Mouse (Mus musculus): Measurements from ENCODE around the gene Lgr6. TPM values are rescaled to one million over a fixed set of nuclear protein-coding genes. Genes with fewer than 3 reads are reported as not detected.

Lgr6 gene
- polyA plus RNA-seq, 2 experiments = 3.2 to 8.3 TPM

DNA sequence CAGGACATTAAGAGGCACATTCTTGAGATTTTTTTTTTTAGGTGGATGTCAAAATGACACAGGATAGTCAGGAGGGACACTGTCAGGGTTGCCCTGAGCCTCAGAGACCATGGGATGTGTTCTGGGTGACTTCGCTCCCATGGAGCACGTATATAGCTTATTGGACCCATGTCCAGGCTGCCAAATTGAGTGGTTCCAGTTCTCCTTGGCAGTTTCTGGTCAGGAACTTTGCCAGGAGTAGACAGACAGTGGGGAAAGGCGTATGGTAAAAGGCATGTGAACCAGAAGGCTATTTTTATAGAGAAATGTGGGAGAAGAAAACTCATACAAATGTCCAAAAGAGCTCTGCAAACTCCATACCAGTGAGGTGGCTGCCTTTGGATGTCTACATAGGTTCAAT lies 95.2 kb downstream of the Lgr6 start:
- Histone ChIP-seq H3K4me3 (replicated peaks; ENCODE audit: low read length) (no peak overlapping the region), H3K27me3 (ENCODE audit: control insufficient read depth, insufficient read depth, low read length) (no peaks in the 10 kb centered on the region), H3K4me2 (replicated peaks; ENCODE audit: low read depth, low read length, severe bottlenecking) (no peak overlapping the region), H3K36me3 (ENCODE audit: control insufficient read depth, insufficient read depth, low read length) (no peaks in the 10 kb centered on the region), H3K9me3 (ENCODE audit: control insufficient read depth, low read length) (no peaks in the 10 kb centered on the region), H3K9ac (ENCODE audit: low read depth, low read length, severe bottlenecking) (no peak overlapping the region), H3K4me1 (ENCODE audit: control insufficient read depth, insufficient read depth, low read length) (peaks cover 10% of the 10 kb centered on the region), H3K27ac (replicated peaks; ENCODE audit: low read depth, low read length) (no peak overlapping the region)
- 83% methylated on average over 3 of the region's 3 CpGs for WGBS
- DNase-seq (ENCODE audit: low spot score) (no peak), ATAC-seq (ENCODE audit: low FRiP score, low read depth) (no peak)
- TF ChIP-seq POLR2A (IDR thresholded peaks at IDR 0.05; ENCODE audit: borderline replicate concordance, extremely low read depth, insufficient read depth, insufficient read length) = no peak

DNA sequence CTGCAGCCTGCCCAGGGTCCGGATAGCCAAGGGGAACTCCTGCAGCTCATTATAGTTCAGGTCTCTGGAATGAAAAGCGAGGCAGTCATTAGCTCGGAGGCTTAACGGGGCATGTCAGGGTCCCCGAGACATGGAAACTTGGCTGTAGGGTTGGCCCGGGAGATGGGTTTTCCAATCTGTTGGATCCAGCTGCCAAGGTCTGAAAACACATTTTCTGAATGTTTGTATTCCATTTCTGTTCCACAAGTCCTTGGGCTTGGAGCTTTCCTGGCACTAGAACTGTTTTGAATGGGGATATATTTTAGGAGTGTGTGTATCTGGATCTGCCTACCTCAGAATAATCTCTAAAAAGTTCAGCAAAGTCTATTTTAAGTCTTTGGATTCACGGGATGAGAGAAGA lies 99.4 kb downstream of the Lgr6 start:
- H3K27ac ChIP-seq (replicated peaks; ENCODE audit: low read depth, low read length) = no peak overlapping the region
- H3K4me3 ChIP-seq (replicated peaks; ENCODE audit: low read length) = no peak overlapping the region
- no peak for ATAC-seq (ENCODE audit: low FRiP score, low read depth)
- H3K4me2 ChIP-seq (replicated peaks; ENCODE audit: low read depth, low read length, severe bottlenecking) = no peak overlapping the region
- 42% methylated on average over 7 of the region's 7 CpGs for WGBS
- DNase-seq (ENCODE audit: low spot score) = peak; percentile 25
- H3K36me3 ChIP-seq (ENCODE audit: control insufficient read depth, insufficient read depth, low read length) = no peaks in the 10 kb centered on the region
- no peak overlapping the region for H3K9ac ChIP-seq (ENCODE audit: low read depth, low read length, severe bottlenecking)
- H3K9me3 ChIP-seq (ENCODE audit: control insufficient read depth, low read length) = no peaks in the 10 kb centered on the region
- peaks cover 6% of the 10 kb centered on the region for H3K4me1 ChIP-seq (ENCODE audit: control insufficient read depth, insufficient read depth, low read length)
- TF ChIP-seq POLR2A (IDR thresholded peaks at IDR 0.05; ENCODE audit: borderline replicate concordance, extremely low read depth, insufficient read depth, insufficient read length) = no peak
- H3K27me3 ChIP-seq (ENCODE audit: control insufficient read depth, insufficient read depth, low read length) = no peaks in the 10 kb centered on the region

- no peak for ATAC-seq (ENCODE audit: low FRiP score, low read depth)
- H3K9ac ChIP-seq (ENCODE audit: low read depth, low read length, severe bottlenecking) = no peak overlapping the region
- no peak overlapping the region for H3K27ac ChIP-seq (replicated peaks; ENCODE audit: low read depth, low read length)
- H3K9me3 ChIP-seq (ENCODE audit: control insufficient read depth, low read length) = no peaks in the 10 kb centered on the region
- H3K27me3 ChIP-seq (ENCODE audit: control insufficient read depth, insufficient read depth, low read length) = no peaks in the 10 kb centered on the region
- H3K4me2 ChIP-seq (replicated peaks; ENCODE audit: low read depth, low read length, severe bottlenecking) = no peak overlapping the region
- TF ChIP-seq POLR2A (IDR thresholded peaks at IDR 0.05; ENCODE audit: borderline replicate concordance, extremely low read depth, insufficient read depth, insufficient read length) = no peak
- H3K4me3 ChIP-seq (replicated peaks; ENCODE audit: low read length) = no peak overlapping the region
- no peak for DNase-seq (ENCODE audit: low spot score)
- H3K36me3 ChIP-seq (ENCODE audit: control insufficient read depth, insufficient read depth, low read length) = no peaks in the 10 kb centered on the region
- WGBS = 59% methylated on average over 4 of the region's 4 CpGs
- H3K4me1 ChIP-seq (ENCODE audit: control insufficient read depth, insufficient read depth, low read length) = peaks cover 6% of the 10 kb centered on the region
Observed at GRCm38 (mm10) chr1:135003346-135003745, 101.7 kb downstream of the Lgr6 start.

- ATAC-seq (ENCODE audit: low FRiP score, low read depth) (no peak), DNase-seq (ENCODE audit: low spot score) (no peak)
- H3K9ac ChIP-seq (ENCODE audit: low read depth, low read length, severe bottlenecking) = no peak overlapping the region
- no peaks in the 10 kb centered on the region for H3K27me3 ChIP-seq (ENCODE audit: control insufficient read depth, insufficient read depth, low read length)
- 80% methylated on average over 9 of the region's 9 CpGs for WGBS
- H3K4me1 ChIP-seq (ENCODE audit: control insufficient read depth, insufficient read depth, low read length) = peaks cover 7% of the 10 kb centered on the region
- H3K4me2 ChIP-seq (replicated peaks; ENCODE audit: low read depth, low read length, severe bottlenecking) = no peak overlapping the region
- no peak for TF ChIP-seq POLR2A (IDR thresholded peaks at IDR 0.05; ENCODE audit: borderline replicate concordance, extremely low read depth, insufficient read depth, insufficient read length)
- no peak overlapping the region for H3K27ac ChIP-seq (replicated peaks; ENCODE audit: low read depth, low read length)
- no peak overlapping the region for H3K4me3 ChIP-seq (replicated peaks; ENCODE audit: low read length)
- H3K36me3 ChIP-seq (ENCODE audit: control insufficient read depth, insufficient read depth, low read length) = no peaks in the 10 kb centered on the region
- H3K9me3 ChIP-seq (ENCODE audit: control insufficient read depth, low read length) = no peaks in the 10 kb centered on the region
Observed at GRCm38 (mm10) chr1:135000527-135000926, 104.5 kb downstream of the Lgr6 start.

DNA sequence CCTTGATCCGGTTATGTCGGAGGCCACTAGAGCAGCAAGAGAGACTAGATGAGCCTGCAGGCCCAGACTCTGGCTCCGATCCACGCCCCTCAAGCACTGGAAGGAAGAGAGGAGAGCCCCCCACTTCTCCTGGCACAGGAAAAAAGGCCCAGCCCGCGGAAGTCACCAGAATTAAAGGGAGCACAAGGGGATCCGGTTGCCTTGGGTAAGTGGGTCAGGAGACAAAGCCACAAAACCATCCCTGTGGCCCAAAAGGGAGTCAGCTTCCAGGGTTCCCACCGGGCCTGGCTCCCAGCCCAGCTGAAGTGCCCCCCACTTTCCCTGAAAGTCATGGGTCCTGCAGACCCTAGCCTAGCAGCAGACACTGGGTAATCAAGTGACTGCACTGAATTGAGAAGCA lies 106.8 kb downstream of the Lgr6 start:
- TF ChIP-seq POLR2A (IDR thresholded peaks at IDR 0.05; ENCODE audit: borderline replicate concordance, extremely low read depth, insufficient read depth, insufficient read length) = no peak
- no peaks in the 10 kb centered on the region for H3K9me3 ChIP-seq (ENCODE audit: control insufficient read depth, low read length)
- no peaks in the 10 kb centered on the region for H3K36me3 ChIP-seq (ENCODE audit: control insufficient read depth, insufficient read depth, low read length)
- no peak overlapping the region for H3K9ac ChIP-seq (ENCODE audit: low read depth, low read length, severe bottlenecking)
- no peak overlapping the region for H3K4me3 ChIP-seq (replicated peaks; ENCODE audit: low read length)
- ATAC-seq (ENCODE audit: low FRiP score, low read depth) = no peak
- DNase-seq (ENCODE audit: low spot score) = no peak
- peaks cover 3% of the 10 kb centered on the region; the same call in 1 of the 2 replicates for H3K4me1 ChIP-seq (ENCODE audit: control insufficient read depth, insufficient read depth, low read length)
- H3K27me3 ChIP-seq (ENCODE audit: control insufficient read depth, insufficient read depth, low read length) = no peaks in the 10 kb centered on the region
- 67% methylated on average over 6 of the region's 8 CpGs for WGBS
- H3K4me2 ChIP-seq (replicated peaks; ENCODE audit: low read depth, low read length, severe bottlenecking) = no peak overlapping the region
- no peak overlapping the region for H3K27ac ChIP-seq (replicated peaks; ENCODE audit: low read depth, low read length)

DNA sequence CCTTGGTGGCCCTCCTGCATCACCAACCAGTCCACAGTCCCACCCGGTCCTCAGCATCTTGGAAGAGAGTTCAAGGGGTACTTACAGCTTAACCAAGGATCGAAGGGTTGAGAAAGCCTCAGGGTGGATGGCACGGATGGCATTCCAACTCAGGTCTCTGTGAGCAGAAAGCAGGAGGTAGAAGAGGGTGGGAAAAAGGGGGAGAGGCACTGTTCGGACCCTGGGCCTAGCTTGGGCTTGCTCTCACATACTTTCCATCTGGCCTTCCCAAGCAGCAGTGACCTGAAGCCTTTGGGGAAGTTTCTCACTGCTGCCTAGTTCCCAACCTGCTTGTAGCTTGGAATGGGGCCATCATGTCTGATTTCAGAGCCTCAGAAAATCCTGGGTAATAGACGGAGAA lies 107.5 kb downstream of the Lgr6 start:
- 71% methylated on average over 5 of the region's 5 CpGs for WGBS
- Histone ChIP-seq H3K36me3 (ENCODE audit: control insufficient read depth, insufficient read depth, low read length) (no peaks in the 10 kb centered on the region), H3K9me3 (ENCODE audit: control insufficient read depth, low read length) (no peaks in the 10 kb centered on the region), H3K4me1 (ENCODE audit: control insufficient read depth, insufficient read depth, low read length) (peaks cover 6% of the 10 kb centered on the region), H3K27me3 (ENCODE audit: control insufficient read depth, insufficient read depth, low read length) (no peaks in the 10 kb centered on the region), H3K9ac (ENCODE audit: low read depth, low read length, severe bottlenecking) (no peak overlapping the region), H3K27ac (replicated peaks; ENCODE audit: low read depth, low read length) (no peak overlapping the region), H3K4me3 (replicated peaks; ENCODE audit: low read length) (no peak overlapping the region), H3K4me2 (replicated peaks; ENCODE audit: low read depth, low read length, severe bottlenecking) (no peak overlapping the region)
- TF ChIP-seq POLR2A (IDR thresholded peaks at IDR 0.05; ENCODE audit: borderline replicate concordance, extremely low read depth, insufficient read depth, insufficient read length) = no peak
- ATAC-seq (ENCODE audit: low FRiP score, low read depth) = no peak
- DNase-seq (ENCODE audit: low spot score) = no peak

Measured in limb, embryonic 14.5 days (tissue).